Mouse (Mus musculus) kidney, embryonic 15.5 days (tissue): ENCODE measurements at regions not wholly inside any gene's neighbourhood (a gene's known extent, or its start where the extent isn't known, plus 50 kb on each side); places are given as distances from the start of the nearest gene placed in this dataset.

Source experiments
- ATAC-seq: fragments of 200-750 bp; cut with Nextera tagmentation; replicated peaks from 2 replicates; pipeline ENCODE4 v1.8.0; 2017; ENCODE audit warnings: moderate TSS enrichment; ENCODE audit not compliant: low FRiP score
- H3K27ac ChIP-seq: fragments of 300-500 bp; sonication (generic); 2 replicates; pipeline ENCODE4 v1.5.1; 2015; ENCODE audit warnings: mild to moderate bottlenecking, inconsistent platforms
- H3K27me3 ChIP-seq: fragments of 300-500 bp; sonication (generic); 2 replicates; pipeline ENCODE4 v1.6.1; 2015; ENCODE audit warnings: inconsistent platforms
- H3K36me3 ChIP-seq: fragments of 300-500 bp; sonication (generic); 2 replicates; pipeline ENCODE4 v1.6.1; 2015; ENCODE audit warnings: inconsistent platforms
- H3K4me1 ChIP-seq: fragments of 300-500 bp; sonication (generic); 2 replicates; pipeline ENCODE4 v1.6.1; 2015; ENCODE audit warnings: inconsistent platforms
- H3K4me2 ChIP-seq: fragments of 300-500 bp; sonication (generic); 2 replicates; pipeline ENCODE4 v1.6.1; 2015; ENCODE audit warnings: moderate library complexity, mild to moderate bottlenecking, inconsistent platforms
- H3K4me3 ChIP-seq: fragments of 300-500 bp; sonication (generic); replicated peaks from 2 replicates; pipeline ENCODE4 v1.5.1; 2015; ENCODE audit warnings: mild to moderate bottlenecking, inconsistent platforms
- H3K9ac ChIP-seq: fragments of 300-500 bp; sonication (generic); 2 replicates; pipeline ENCODE4 v1.6.1; 2015; ENCODE audit warnings: mild to moderate bottlenecking, inconsistent platforms
- H3K9me3 ChIP-seq: fragments of 300-500 bp; sonication (generic); replicated peaks from 2 replicates; pipeline ENCODE4 v1.6.1; 2016; ENCODE audit warnings: inconsistent platforms
- WGBS: fragments of 180-500 bp; shearing (Covaris S2); methylation state at CpG from one replicate; pipeline ENCODE4 v1.1.7; 2015; ENCODE audit warnings: mixed read lengths; 5-methylcytosine and 5-hydroxymethylcytosine counted together

DNA sequence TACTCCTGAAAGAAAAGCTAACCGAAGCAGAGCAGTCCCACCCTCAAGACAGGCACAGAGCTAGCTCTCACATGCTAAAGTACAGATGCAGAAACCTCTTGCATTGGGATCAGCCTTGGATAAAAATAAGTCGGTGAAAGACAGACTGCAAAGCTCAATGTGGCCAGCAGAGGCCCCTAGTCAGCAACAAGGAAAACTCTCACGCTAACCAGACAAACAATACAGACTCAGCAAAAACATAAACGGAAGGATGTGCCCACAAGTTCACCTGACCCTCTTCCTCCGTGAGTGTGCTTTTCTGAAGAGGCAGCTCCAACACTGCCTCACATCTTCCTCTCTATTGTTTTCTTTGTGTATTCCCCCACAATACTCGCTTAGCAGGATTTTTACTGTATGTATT, 77.8 kb downstream of the Rpia start:
- H3K4me1 ChIP-seq = peaks cover 4% of the 10 kb centered on the region
- H3K27me3 ChIP-seq = no peaks in the 10 kb centered on the region
- H3K4me3 ChIP-seq = no peak overlapping the region
- WGBS = 14% methylated on average over 6 of the region's 6 CpGs
- 0 out of 2 replicates have a peak, but pooled peaks have one; percentile 38 for ATAC-seq
- no peak overlapping the region for H3K27ac ChIP-seq
- no peak overlapping the region for H3K9ac ChIP-seq
- H3K36me3 ChIP-seq = no peaks in the 10 kb centered on the region
- no peaks in the 10 kb centered on the region for H3K9me3 ChIP-seq
- peak overlapping the region; percentile 46 for H3K4me2 ChIP-seq

- ATAC-seq = no peak
- no peak overlapping the region for H3K9ac ChIP-seq
These were observed 78.4 kb downstream of the Rpia start for GRCm38 (mm10) chr6:70713665-70714064.

GRCm38 (mm10) chr6:70713118-70713517, 78.9 kb downstream of the Rpia start:
- no peak overlapping the region for H3K4me2 ChIP-seq
- no peak overlapping the region for H3K9ac ChIP-seq
- WGBS = 41% methylated on average over 7 of the region's 7 CpGs
- peaks cover 6% of the 10 kb centered on the region for H3K4me1 ChIP-seq
- no peak overlapping the region for H3K4me3 ChIP-seq
- H3K36me3 ChIP-seq = no peaks in the 10 kb centered on the region
- H3K9me3 ChIP-seq = no peaks in the 10 kb centered on the region
- ATAC-seq = no peak
- H3K27ac ChIP-seq = no peak overlapping the region
- no peaks in the 10 kb centered on the region for H3K27me3 ChIP-seq

More at GRCm38 (mm10) chr6:70713665-70714064, 78.4 kb downstream of the Rpia start:
- H3K27me3 ChIP-seq = no peaks in the 10 kb centered on the region
- H3K4me1 ChIP-seq = peaks cover 6% of the 10 kb centered on the region
- H3K4me2 ChIP-seq = no peak overlapping the region
- H3K9me3 ChIP-seq = no peaks in the 10 kb centered on the region
- 79% methylated on average over 6 of the region's 6 CpGs for WGBS
- H3K27ac ChIP-seq = no peak overlapping the region
- H3K4me3 ChIP-seq = no peak overlapping the region
- H3K36me3 ChIP-seq = no peaks in the 10 kb centered on the region

- no peak overlapping the region for H3K4me3 ChIP-seq
These were observed 82.5 kb downstream of the Rpia start for GRCm38 (mm10) chr6:70709338-70710055.

DNA sequence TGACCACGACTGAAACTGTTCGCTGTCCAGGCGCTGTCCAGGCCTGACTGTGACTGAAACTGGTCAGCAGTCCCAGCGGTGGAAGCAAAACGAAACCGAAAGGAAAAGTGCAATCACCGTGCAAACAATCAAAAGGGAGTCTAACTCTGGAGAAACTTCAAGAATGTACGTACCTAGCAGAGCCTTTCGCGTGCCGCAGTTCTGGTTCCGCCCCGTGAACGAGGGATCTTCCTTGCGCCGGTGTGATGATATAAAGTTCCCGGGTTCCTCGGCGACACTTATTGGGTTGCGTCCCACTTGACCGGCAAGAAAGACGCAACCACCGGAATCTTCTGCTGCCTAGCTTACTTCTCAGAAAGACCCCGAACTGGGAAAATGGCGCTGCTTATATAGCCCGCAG, 96.4 kb downstream of the Rpia start:
- WGBS = 97% methylated on average over 26 of the region's 26 CpGs
- Histone ChIP-seq H3K4me1 (no peaks in the 10 kb centered on the region), H3K4me3 (no peak overlapping the region), H3K9me3 (0 out of 2 replicates have a peak, but pooled peaks cover 3% of the 10 kb centered on the region), H3K36me3 (no peaks in the 10 kb centered on the region), H3K27ac (no peak overlapping the region), H3K9ac (no peak overlapping the region), H3K4me2 (no peak overlapping the region), H3K27me3 (no peaks in the 10 kb centered on the region)
- ATAC-seq = no peak

More at GRCm38 (mm10) chr6:70709338-70710055, 82.5 kb downstream of the Rpia start:
- no peaks in the 10 kb centered on the region for H3K27me3 ChIP-seq
- H3K4me1 ChIP-seq = peaks cover 6% of the 10 kb centered on the region
- ATAC-seq = peak; percentile 91
- H3K9ac ChIP-seq = no peak overlapping the region
- H3K36me3 ChIP-seq = no peaks in the 10 kb centered on the region
- peak overlapping the region; percentile 38 for H3K4me2 ChIP-seq
- no peaks in the 10 kb centered on the region for H3K9me3 ChIP-seq
- WGBS = 10% methylated on average over 7 of the region's 7 CpGs
- H3K27ac ChIP-seq = 0 out of 2 replicates have a peak overlapping the region, but pooled peaks have one; percentile 42
